Mouse (Mus musculus): Measurements from ENCODE around the gene Ankrd23. TPM values are rescaled to one million over a fixed set of nuclear protein-coding genes. Genes with fewer than 3 reads are reported as not detected.

Ankrd23 gene
- total RNA-seq, 2 experiments from 2014 or later, result 5.2 to 6.4 TPM

GRCm38 (mm10) chr1:36529875-36530274 lies 6.8 kb downstream of the Ankrd23 start:
- no peak for DNase-seq (ENCODE audit: low spot score in 2 of 2)
- intact Hi-C loops (cut with DNase I), result no loop called here

- intact Hi-C loops (cut with DNase I), result no loop called here
- no peak for DNase-seq (ENCODE audit: low spot score in 2 of 2)
These were observed 7.4 kb downstream of the Ankrd23 start for GRCm38 (mm10) chr1:36529274-36529673.

- intact Hi-C loops (cut with DNase I), result no loop called here
- DNase-seq (ENCODE audit: low spot score in 2 of 2), result no peak
These were observed 8.3 kb downstream of the Ankrd23 start for GRCm38 (mm10) chr1:36528351-36528750.

- intact Hi-C loops (cut with DNase I), result no loop called here
These were observed 9.8 kb downstream of the Ankrd23 start for GRCm38 (mm10) chr1:36526903-36527302.

GRCm38 (mm10) chr1:36525774-36526173 lies 10.9 kb downstream of the Ankrd23 start:
- intact Hi-C loops (cut with DNase I), result no loop called here
- DNase-seq (ENCODE audit: low spot score in 2 of 2), result no peak

More at GRCm38 (mm10) chr1:36526903-36527302, 9.8 kb downstream of the Ankrd23 start:
- DNase-seq (ENCODE audit: low spot score in 2 of 2), result no peak

GRCm38 (mm10) chr1:36524058-36524457 lies 12.6 kb downstream of the Ankrd23 start:
- intact Hi-C loops (cut with DNase I), result no loop called here
- DNase-seq (ENCODE audit: low spot score in 2 of 2), result no peak

- intact Hi-C loops (cut with DNase I), result no loop called here
- DNase-seq (ENCODE audit: low spot score in 2 of 2), result no peak
These were observed 13.2 kb downstream of the Ankrd23 start for GRCm38 (mm10) chr1:36523332-36524013.

GRCm38 (mm10) chr1:36522210-36522609 lies 14.5 kb downstream of the Ankrd23 start:
- no peak for DNase-seq (ENCODE audit: low spot score in 2 of 2)

GRCm38 (mm10) chr1:36519626-36520025 lies 17.1 kb downstream of the Ankrd23 start:
- DNase-seq (ENCODE audit: low spot score in 2 of 2), result no peak
- intact Hi-C loops (cut with DNase I), result no loop called here

More at GRCm38 (mm10) chr1:36522210-36522609, 14.5 kb downstream of the Ankrd23 start:
- intact Hi-C loops (cut with DNase I), result no loop called here

- no peak for DNase-seq (ENCODE audit: low spot score in 2 of 2)
- intact Hi-C loops (cut with DNase I), result no loop called here
These were observed 18.4 kb downstream of the Ankrd23 start for GRCm38 (mm10) chr1:36518259-36518658.

- DNase-seq (ENCODE audit: low spot score in 2 of 2), result peak; percentile 39 to 60
These were observed 23.0 kb downstream of the Ankrd23 start for GRCm38 (mm10) chr1:36513718-36514117.

GRCm38 (mm10) chr1:36513310-36513709 lies 23.4 kb downstream of the Ankrd23 start:
- intact Hi-C loops (cut with DNase I), result no loop called here
- peak in 1 of 2 experiments; percentile 57 for DNase-seq (ENCODE audit: low spot score in 2 of 2)

More at GRCm38 (mm10) chr1:36513718-36514117, 23.0 kb downstream of the Ankrd23 start:
- intact Hi-C loops (cut with DNase I), result no loop called here

GRCm38 (mm10) chr1:36512966-36513280 lies 23.8 kb downstream of the Ankrd23 start:
- DNase-seq (ENCODE audit: low spot score in 2 of 2), result no peak
- intact Hi-C loops (cut with DNase I), result no loop called here

- intact Hi-C loops (cut with DNase I), result no loop called here
- DNase-seq (ENCODE audit: low spot score in 2 of 2), result peak; percentile 33 to 54
These were observed 24.4 kb downstream of the Ankrd23 start for GRCm38 (mm10) chr1:36512089-36512965.

- DNase-seq (ENCODE audit: low spot score in 2 of 2), result peak; percentile 98 to 99
- intact Hi-C loops (cut with DNase I), result no loop called here
These were observed 25.2 kb downstream of the Ankrd23 start, which contains the start of gene Cnnm3 for GRCm38 (mm10) chr1:36511289-36512021. Cnnm3 (plus strand) TSS chr1:36511867.

GRCm38 (mm10) chr1:36508238-36508637 lies 28.4 kb downstream of the Ankrd23 start:
- intact Hi-C loops (cut with DNase I), result no loop called here

GRCm38 (mm10) chr1:36501261-36501660 lies 35.4 kb downstream of the Ankrd23 start:
- peak; percentile 59 to 79 for DNase-seq (ENCODE audit: low spot score in 2 of 2)
- intact Hi-C loops (cut with DNase I), result loop anchor here (5.0 kb wide), 2 partner anchors 154 to 179 kb away; no protein-coding TSS in a partner anchor

More at GRCm38 (mm10) chr1:36508238-36508637, 28.4 kb downstream of the Ankrd23 start:
- DNase-seq (ENCODE audit: low spot score in 2 of 2), result no peak

GRCm38 (mm10) chr1:36497312-36497711 lies 39.4 kb downstream of the Ankrd23 start:
- intact Hi-C loops (cut with DNase I), result no loop called here

GRCm38 (mm10) chr1:36496719-36497118 lies 40.0 kb downstream of the Ankrd23 start:
- peak; percentile 44 to 45 for DNase-seq (ENCODE audit: low spot score in 2 of 2)
- intact Hi-C loops (cut with DNase I), result no loop called here

More at GRCm38 (mm10) chr1:36497312-36497711, 39.4 kb downstream of the Ankrd23 start:
- no peak for DNase-seq (ENCODE audit: low spot score in 2 of 2)

- intact Hi-C loops (cut with DNase I), result no loop called here
- no peak for DNase-seq (ENCODE audit: low spot score in 2 of 2)
These were observed 43.4 kb downstream of the Ankrd23 start for GRCm38 (mm10) chr1:36493299-36493698.

Measured in left cerebral cortex, postnatal 14 days (tissue).